Mouse (Mus musculus) CH12.LX (cell line): ENCODE results near the gene Ahr. TPM values are rescaled to one million over a fixed set of nuclear protein-coding genes. Genes with fewer than 3 reads are reported as not detected.

Experiments
- DNase-seq: peaks from one replicate; pipeline ENCODE4 v3.0.0-alpha.2; 2013; ENCODE audit errors: extremely low read depth
- H3K27ac ChIP-seq: 2 replicates; pipeline ENCODE4 v1.5.1; 2012; ENCODE audit warnings: low read depth, mild to moderate bottlenecking, control low read depth, moderate library complexity; ENCODE audit not compliant: insufficient read depth
- H3K27me3 ChIP-seq: replicated peaks from 2 replicates; pipeline ENCODE3; 2012; ENCODE audit warnings: inconsistent platforms
- H3K36me3 ChIP-seq, 2 experiments: replicated peaks in 1 of 2; 2 replicates each; pipeline versions ENCODE3 to v1.6.1; 2012; ENCODE audit warnings: inconsistent platforms in 1 of 2, low read length in 1 of 2, mild to moderate bottlenecking in 1 of 2, mixed read lengths in 1 of 2, moderate library complexity in 1 of 2; ENCODE audit not compliant: control insufficient read depth in 1 of 2, insufficient read depth in 1 of 2
- H3K4me1 ChIP-seq, 2 experiments: 2 replicates each; pipeline ENCODE4 v1.6.1; 2012; ENCODE audit warnings: inconsistent platforms in 1 of 2, moderate library complexity in 1 of 2; ENCODE audit not compliant: insufficient read depth in 2 of 2, control insufficient read depth in 1 of 2
- H3K4me2 ChIP-seq: 2 replicates; pipeline ENCODE4 v1.6.1; 2012; ENCODE audit warnings: low read depth, mild to moderate bottlenecking, control low read depth; ENCODE audit not compliant: poor library complexity, insufficient read depth, severe bottlenecking
- H3K4me3 ChIP-seq, 3 experiments: fragments of 150-350 bp in 1 of 3; sonication (generic) in 1 of 3; replicated peaks in 1 of 3; 2 replicates each; pipeline versions ENCODE3 to v1.5.1; 2011 to 2012; ENCODE audit warnings: low read depth in 2 of 3, low read length in 2 of 3, mild to moderate bottlenecking in 2 of 3, moderate library complexity in 2 of 3, control low read depth in 1 of 3, improper control_type of control experiment in 1 of 3, inconsistent platforms in 1 of 3, mixed read lengths in 1 of 3; ENCODE audit not compliant: poor library complexity in 1 of 3
- H3K79me2 ChIP-seq: replicated peaks from 2 replicates; pipeline ENCODE4 v1.6.1; 2012; ENCODE audit warnings: mild to moderate bottlenecking, moderate library complexity; ENCODE audit not compliant: control insufficient read depth, poor library complexity, insufficient read depth, severe bottlenecking; ENCODE audit errors: extremely low read depth
- H3K9ac ChIP-seq: 2 replicates; pipeline ENCODE4 v1.6.1; 2012; ENCODE audit warnings: low read depth, mild to moderate bottlenecking, control low read depth, moderate library complexity; ENCODE audit not compliant: insufficient read depth
- H3K9me3 ChIP-seq: replicated peaks from 2 replicates; pipeline ENCODE3; 2012; ENCODE audit warnings: low read length, inconsistent platforms, mixed read lengths
- BHLHE40 ChIP-seq: IDR thresholded peaks from 2 replicates; pipeline ENCODE4 v1.6.1; 2011; ENCODE audit warnings: mild to moderate bottlenecking, low read depth, low read length, improper control_type of control experiment
- EP300 ChIP-seq: IDR thresholded peaks from 2 replicates; pipeline ENCODE4 v1.6.1; 2011; ENCODE audit warnings: low read length, improper control_type of control experiment
- ETS1 ChIP-seq: conservative IDR thresholded peaks from 2 replicates; pipeline ENCODE4 v1.6.1; 2012; ENCODE audit warnings: low read depth, mild to moderate bottlenecking, inconsistent platforms, low read length, improper control_type of control experiment, moderate library complexity
- GABPA ChIP-seq: IDR thresholded peaks from 2 replicates; pipeline ENCODE4 v1.6.1; 2012; ENCODE audit warnings: low read depth, low read length, improper control_type of control experiment, inconsistent platforms; ENCODE audit not compliant: insufficient replicate concordance
- MAZ ChIP-seq: IDR thresholded peaks from 2 replicates; pipeline ENCODE4 v1.6.1; 2012; ENCODE audit warnings: low read depth, mild to moderate bottlenecking, inconsistent platforms, low read length, improper control_type of control experiment, moderate library complexity
- POLR2AphosphoS2 ChIP-seq: IDR thresholded peaks from 2 replicates; pipeline ENCODE4 v1.6.1; 2011; ENCODE audit warnings: low read depth, low read length, improper control_type of control experiment
- SIN3A ChIP-seq: IDR thresholded peaks from 2 replicates; pipeline ENCODE4 v1.6.1; 2012; ENCODE audit warnings: low read length, improper control_type of control experiment, inconsistent platforms
- SMC3 ChIP-seq: IDR thresholded peaks from 2 replicates; pipeline ENCODE4 v1.6.1; 2011; ENCODE audit warnings: low read depth, low read length, improper control_type of control experiment
- TBP ChIP-seq: conservative IDR thresholded peaks from 2 replicates; pipeline ENCODE4 v1.6.1; 2011; ENCODE audit warnings: low read depth, low read length, improper control_type of control experiment
- USF1 ChIP-seq: IDR thresholded peaks from 2 replicates; pipeline ENCODE4 v1.6.1; 2014; ENCODE audit warnings: low read depth, mild to moderate bottlenecking, inconsistent platforms, low read length, improper control_type of control experiment
- ZNF384 ChIP-seq: IDR thresholded peaks from 2 replicates; pipeline ENCODE4 v1.6.1; 2012; ENCODE audit warnings: low read depth, low read length, improper control_type of control experiment, inconsistent platforms
- dilution Hi-C: fragments of 300-500 bp; cut with MboI; formaldehyde crosslinking; loops from 2 replicates; pipeline ENCODE4 v1.14.3; 2020; ENCODE audit warnings: low sequenced_read_pairs; ENCODE audit not compliant: extremely low pct_unique_long_range_greater_than_20kb, extremely low pct_ligation_motif_present
- in situ Hi-C: fragments of 300-500 bp; cut with MboI; formaldehyde crosslinking; loops from 3 replicates; pipeline ENCODE4 v1.14.3; 2019; ENCODE audit warnings: low sequenced_read_pairs, low pct_ligation_motif_present, low pct_unique_long_range_greater_than_20kb, mixed read lengths
- polyA plus RNA-seq: library from polyadenylated mRNA; unstranded; fragments of >175 nt; gene quantifications from 2 replicates; pipeline ENCODE4 v1.2.1, GENCODE M21; 2012; ENCODE audit warnings: low read depth; ENCODE audit not compliant: insufficient read length
- total RNA-seq, 2 experiments: library from RNA; depleted of rRNA; stranded (reverse); fragments of 300-350 nt in 1 of 2; fragments of >200 nt in 1 of 2; gene quantifications; 2 replicates each; pipeline ENCODE4 v1.2.3; 2012 to 2014

Ahr gene
- total and polyA plus RNA-seq, 3 experiments, result 4.9 to 8.2 (median 7.1) TPM

GRCm38 (mm10) chr12:35514671-35515070 lies 20.2 kb downstream of the Ahr start:
- H3K4me3 ChIP-seq, result no peak overlapping the region
- H3K9ac ChIP-seq, result no peak overlapping the region
- no peak overlapping the region for H3K4me2 ChIP-seq
- H3K79me2 ChIP-seq, result no peaks in the 10 kb centered on the region
- no peaks in the 10 kb centered on the region for H3K27me3 ChIP-seq
- H3K36me3 ChIP-seq, result peaks cover 25 to 46% of the 10 kb centered on the region in 2 experiments
- in situ Hi-C loops, result no loop called here
- TF ChIP-seq ETS1, result no peak
- TF ChIP-seq SMC3, result no peak
- H3K9me3 ChIP-seq, result no peaks in the 10 kb centered on the region
- DNase-seq, result no peak
- H3K27ac ChIP-seq, result no peak overlapping the region
- no peaks in the 10 kb centered on the region; a peak in 1 of 4 replicates for H3K4me1 ChIP-seq
- dilution Hi-C loops, result no loop called here

DNA sequence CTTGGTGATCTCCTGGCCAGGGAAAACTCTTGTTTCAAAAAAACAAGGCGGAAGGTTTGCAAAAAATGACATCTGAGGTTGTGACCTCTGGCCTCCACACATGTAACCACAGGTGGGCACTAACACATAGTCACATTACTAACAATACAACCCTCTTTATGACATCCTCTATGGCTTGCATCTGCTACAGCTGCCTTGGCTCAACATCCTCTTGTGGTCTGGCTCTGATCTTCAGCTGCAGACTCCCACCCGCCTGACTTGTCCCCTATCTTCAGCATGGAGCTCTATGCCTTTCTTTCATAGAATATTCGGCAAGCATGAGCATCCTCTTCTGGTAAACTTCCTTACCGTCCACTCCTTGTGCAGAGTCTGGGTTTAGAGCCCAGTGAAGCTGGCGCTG lies 24.1 kb downstream of the Ahr start:
- DNase-seq, result no peak
- Histone ChIP-seq H3K4me1 (no peaks in the 10 kb centered on the region), H3K36me3 (peaks cover 24 to 52% of the 10 kb centered on the region in 2 experiments), H3K9me3 (no peaks in the 10 kb centered on the region), H3K27ac (no peak overlapping the region), H3K4me3 (no peak overlapping the region), H3K79me2 (no peaks in the 10 kb centered on the region), H3K4me2 (no peak overlapping the region), H3K9ac (no peak overlapping the region), H3K27me3 (no peaks in the 10 kb centered on the region)
- in situ Hi-C loops, result no loop called here
- TF ChIP-seq MAZ (no peak), EP300 (no peak)
- dilution Hi-C loops, result no loop called here

- Histone ChIP-seq H3K4me1 (no peaks in the 10 kb centered on the region), H3K9ac (no peak overlapping the region), H3K9me3 (no peaks in the 10 kb centered on the region), H3K4me2 (no peak overlapping the region), H3K4me3 (no peak overlapping the region), H3K27me3 (no peaks in the 10 kb centered on the region), H3K36me3 (peaks cover 34 to 53% of the 10 kb centered on the region in 2 experiments), H3K79me2 (no peaks in the 10 kb centered on the region), H3K27ac (no peak overlapping the region)
- in situ Hi-C loops (no loop called here), dilution Hi-C loops (no loop called here)
- no peak for TF ChIP-seq GABPA
- no peak for TF ChIP-seq POLR2AphosphoS2
- no peak for TF ChIP-seq BHLHE40
- no peak for DNase-seq
Observed at GRCm38 (mm10) chr12:35506383-35506782, 28.5 kb downstream of the Ahr start.

- peaks cover 32 to 49% of the 10 kb centered on the region in 2 experiments for H3K36me3 ChIP-seq
- TF ChIP-seq TBP (no peak), ZNF384 (no peak), USF1 (no peak), SIN3A (no peak)
- H3K4me2 ChIP-seq, result no peak overlapping the region
- in situ Hi-C loops, result no loop called here
- no peaks in the 10 kb centered on the region for H3K27me3 ChIP-seq
- H3K4me1 ChIP-seq, result no peaks in the 10 kb centered on the region
- H3K9ac ChIP-seq, result no peak overlapping the region
- H3K27ac ChIP-seq, result no peak overlapping the region
- no peak overlapping the region for H3K4me3 ChIP-seq
- no peaks in the 10 kb centered on the region for H3K9me3 ChIP-seq
- H3K79me2 ChIP-seq, result no peaks in the 10 kb centered on the region
- dilution Hi-C loops, result no loop called here
- no peak for DNase-seq
Observed at GRCm38 (mm10) chr12:35504081-35504480, 30.8 kb downstream of the Ahr start.
